Mouse (Mus musculus) hindbrain, embryonic 14.5 days (tissue): ENCODE results near the gene Qrsl1. TPM values are rescaled to one million over a fixed set of nuclear protein-coding genes. Genes with fewer than 3 reads are reported as not detected.
A peak's percentile ranks its signal among the peaks of the same experiment; 100 is the strongest.

ENCODE experiments used
- ATAC-seq: fragments of 200-750 bp; cut with Nextera tagmentation; 2 replicates; pipeline ENCODE4 v1.8.0; 2017; ENCODE audit warnings: moderate number of reproducible peaks, mild to moderate bottlenecking, moderate TSS enrichment, moderate library complexity; ENCODE audit not compliant: low FRiP score
- DNase-seq: peaks from one replicate; pipeline ENCODE4 v3.0.0-alpha.2; 2015; ENCODE audit warnings: low spot score
- H3K27ac ChIP-seq: fragments of 300-500 bp; sonication (generic); 2 replicates; pipeline ENCODE4 v1.5.1; 2014; ENCODE audit warnings: mild to moderate bottlenecking, moderate library complexity
- H3K27me3 ChIP-seq: fragments of 300-500 bp; sonication (generic); 2 replicates; pipeline ENCODE4 v1.6.1; 2014; ENCODE audit warnings: mild to moderate bottlenecking, low read length, mixed read lengths; ENCODE audit not compliant: control insufficient read depth, insufficient read depth
- H3K36me3 ChIP-seq: fragments of 300-500 bp; sonication (generic); replicated peaks from 2 replicates; pipeline ENCODE4 v1.6.1; 2014; ENCODE audit not compliant: control insufficient read depth, insufficient read depth
- H3K4me1 ChIP-seq: fragments of 300-500 bp; sonication (generic); replicated peaks from 2 replicates; pipeline ENCODE4 v1.6.1; 2014; ENCODE audit warnings: antibody characterized with exemption, low read length, mixed read lengths; ENCODE audit not compliant: control insufficient read depth, insufficient read depth
- H3K4me2 ChIP-seq: fragments of 300-500 bp; sonication (generic); replicated peaks from 2 replicates; pipeline ENCODE4 v1.6.1; 2014; ENCODE audit warnings: mild to moderate bottlenecking, moderate library complexity
- H3K4me3 ChIP-seq: fragments of 300-500 bp; sonication (generic); replicated peaks from 2 replicates; pipeline ENCODE4 v1.5.1; 2014; ENCODE audit warnings: mild to moderate bottlenecking, low read length
- H3K9ac ChIP-seq: fragments of 300-500 bp; sonication (generic); 2 replicates; pipeline ENCODE4 v1.6.1; 2014
- H3K9me3 ChIP-seq: fragments of 300-500 bp; sonication (generic); 2 replicates; pipeline ENCODE4 v1.6.1; 2016; ENCODE audit warnings: low read length; ENCODE audit not compliant: control insufficient read depth
- WGBS: fragments of 180-500 bp; shearing (Covaris S2); extraction: QIAGEN DNeasy Blood & Tissue Kit; methylation state at CpG from one replicate; pipeline ENCODE4 v1.1.7; 2014; 5-methylcytosine and 5-hydroxymethylcytosine counted together
- polyA plus RNA-seq: library from polyadenylated mRNA; unstranded; fragments of >200 nt; fragmentation: Nextera tagmentation; extraction: Ambion mirVana; gene quantifications from 2 replicates; pipeline ENCODE4 v1.2.1, GENCODE M21; 2014

Gene Qrsl1
- polyA plus RNA-seq, 1 experiment from 2014 or later: 24.7 TPM

DNA sequence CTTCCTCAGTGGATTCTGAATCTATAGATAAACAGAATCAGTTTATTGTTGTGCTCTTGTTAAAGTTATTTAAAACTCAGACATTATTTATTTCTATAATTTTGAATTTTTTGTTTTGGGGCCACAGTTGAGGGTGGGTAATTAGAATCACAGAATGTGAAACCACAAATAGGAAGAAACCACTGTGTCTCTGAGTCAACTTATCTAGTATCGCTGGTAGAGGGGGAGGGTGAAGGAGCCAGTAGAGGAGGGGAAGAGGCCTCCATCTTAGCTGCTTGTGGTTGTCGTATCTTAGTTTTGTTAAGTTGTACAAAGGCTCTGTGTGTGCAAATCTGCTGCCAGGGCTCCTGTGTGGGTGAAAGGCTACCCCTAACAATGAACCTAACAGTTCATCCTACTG lies 15.2 kb upstream of the Qrsl1 start:
- Histone ChIP-seq H3K4me2 (no peak overlapping the region), H3K27ac (no peak overlapping the region), H3K4me1 (no peaks in the 10 kb centered on the region), H3K9me3 (no peaks in the 10 kb centered on the region), H3K4me3 (no peak overlapping the region), H3K9ac (no peak overlapping the region), H3K27me3 (no peaks in the 10 kb centered on the region), H3K36me3 (no peaks in the 10 kb centered on the region)
- no peak for DNase-seq
- no peak for ATAC-seq
- WGBS: 89% methylated on average over 2 of the region's 2 CpGs

DNA sequence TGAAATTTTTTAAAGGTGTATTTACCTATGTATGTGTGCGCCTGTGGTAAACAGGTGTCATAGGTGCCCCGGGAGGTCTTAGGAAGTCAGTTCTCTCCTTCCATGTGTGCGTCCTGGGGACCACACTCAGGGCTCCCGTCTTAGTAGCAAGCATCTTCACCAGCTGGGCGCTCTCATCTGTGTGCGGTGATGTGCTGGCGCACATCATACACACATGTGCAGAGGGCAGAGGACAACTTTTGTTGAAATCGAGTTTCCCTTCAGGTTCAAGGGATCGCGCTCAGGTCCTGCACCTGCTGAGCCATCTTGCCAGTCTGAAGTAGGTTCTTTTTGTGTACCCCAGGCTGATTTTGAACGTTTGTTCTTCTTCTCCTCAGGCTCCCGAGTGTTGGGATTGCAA lies 14.6 kb upstream of the Qrsl1 start:
- no peak for ATAC-seq

GRCm38 (mm10) chr10:43912236-43912635 lies 10.7 kb upstream of the Qrsl1 start:
- Histone ChIP-seq H3K4me1 (no peaks in the 10 kb centered on the region), H3K4me2 (no peak overlapping the region), H3K27me3 (no peaks in the 10 kb centered on the region), H3K9me3 (no peaks in the 10 kb centered on the region), H3K27ac (no peak overlapping the region), H3K36me3 (no peaks in the 10 kb centered on the region), H3K9ac (no peak overlapping the region), H3K4me3 (no peak overlapping the region)
- ATAC-seq: no peak
- DNase-seq: no peak
- WGBS: 92% methylated on average over 3 of the region's 3 CpGs

More for the DNA sequence above, 14.6 kb upstream of the Qrsl1 start:
- no peak overlapping the region for H3K27ac ChIP-seq
- no peak for DNase-seq
- no peak overlapping the region for H3K9ac ChIP-seq
- no peaks in the 10 kb centered on the region for H3K4me1 ChIP-seq
- no peak overlapping the region for H3K4me2 ChIP-seq
- H3K9me3 ChIP-seq: no peaks in the 10 kb centered on the region
- H3K27me3 ChIP-seq: no peaks in the 10 kb centered on the region
- H3K4me3 ChIP-seq: no peak overlapping the region
- 80% methylated on average over 12 of the region's 12 CpGs for WGBS
- H3K36me3 ChIP-seq: no peaks in the 10 kb centered on the region

- Histone ChIP-seq H3K4me1 (no peaks in the 10 kb centered on the region), H3K4me2 (no peak overlapping the region), H3K36me3 (no peaks in the 10 kb centered on the region), H3K9ac (no peak overlapping the region), H3K27me3 (no peaks in the 10 kb centered on the region), H3K4me3 (no peak overlapping the region), H3K9me3 (no peaks in the 10 kb centered on the region), H3K27ac (no peak overlapping the region)
- WGBS: 95% methylated on average over 8 of the region's 8 CpGs
- no peak for DNase-seq
- no peak for ATAC-seq
Measured at GRCm38 (mm10) chr10:43910873-43911142, 9.3 kb upstream of the Qrsl1 start.

DNA sequence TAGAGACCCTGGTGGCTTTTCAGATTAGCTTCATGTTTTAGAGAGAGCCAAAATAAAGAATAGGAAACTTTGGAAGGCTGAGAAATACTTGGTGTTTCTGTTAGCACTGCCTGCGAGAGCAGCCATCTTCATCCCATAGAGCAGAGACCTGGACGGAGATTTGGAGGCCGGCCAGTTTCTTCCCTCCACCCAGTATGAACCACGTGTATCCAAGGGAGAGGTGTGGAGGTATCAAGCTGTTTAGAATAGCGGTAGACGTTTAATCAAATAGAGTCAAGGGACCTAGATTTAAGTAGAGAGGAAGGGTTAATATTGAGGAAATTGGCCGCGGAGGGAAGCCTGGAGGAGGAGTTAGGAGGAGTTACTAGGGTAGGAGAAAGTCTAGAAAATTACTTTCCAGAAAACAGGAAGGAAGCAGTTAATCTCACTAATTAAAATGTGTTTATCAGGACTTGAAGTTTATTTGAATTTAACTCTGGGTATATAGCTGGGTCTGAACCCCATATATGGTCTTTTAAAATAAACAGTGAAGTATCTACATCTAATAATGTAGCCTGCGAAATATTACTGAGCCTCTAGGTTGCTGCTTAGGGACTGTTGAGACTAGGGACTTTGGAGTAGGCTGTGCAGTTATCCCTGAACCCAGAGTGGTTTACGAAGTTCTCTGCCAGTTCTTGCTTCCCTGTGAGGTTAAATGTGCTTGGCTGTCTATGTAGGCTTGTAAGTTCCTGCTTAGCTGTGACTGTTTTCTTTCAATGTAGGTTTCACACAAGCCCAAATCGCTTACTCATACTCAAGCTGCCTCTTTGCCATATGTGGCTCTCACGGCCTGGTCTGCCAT lies 8.7 kb upstream of the Qrsl1 start:
- H3K27me3 ChIP-seq: no peaks in the 10 kb centered on the region
- no peaks in the 10 kb centered on the region for H3K4me1 ChIP-seq
- ATAC-seq: no peak
- H3K27ac ChIP-seq: no peak overlapping the region
- 88% methylated on average over 12 of the region's 12 CpGs for WGBS
- DNase-seq: no peak
- H3K4me3 ChIP-seq: no peak overlapping the region
- H3K36me3 ChIP-seq: no peaks in the 10 kb centered on the region
- H3K9ac ChIP-seq: no peak overlapping the region
- no peak overlapping the region for H3K4me2 ChIP-seq
- H3K9me3 ChIP-seq: no peaks in the 10 kb centered on the region

GRCm38 (mm10) chr10:43904569-43904968 lies 3.0 kb upstream of the Qrsl1 start:
- H3K27ac ChIP-seq: no peak overlapping the region
- no peaks in the 10 kb centered on the region for H3K36me3 ChIP-seq
- 97% methylated on average over 1 of the region's 1 CpGs for WGBS
- no peak for DNase-seq
- H3K4me3 ChIP-seq: no peak overlapping the region
- no peaks in the 10 kb centered on the region for H3K9me3 ChIP-seq
- no peaks in the 10 kb centered on the region for H3K27me3 ChIP-seq
- no peak overlapping the region for H3K9ac ChIP-seq
- H3K4me1 ChIP-seq: peaks cover 15% of the 10 kb centered on the region
- H3K4me2 ChIP-seq: no peak overlapping the region
- ATAC-seq: no peak

DNA sequence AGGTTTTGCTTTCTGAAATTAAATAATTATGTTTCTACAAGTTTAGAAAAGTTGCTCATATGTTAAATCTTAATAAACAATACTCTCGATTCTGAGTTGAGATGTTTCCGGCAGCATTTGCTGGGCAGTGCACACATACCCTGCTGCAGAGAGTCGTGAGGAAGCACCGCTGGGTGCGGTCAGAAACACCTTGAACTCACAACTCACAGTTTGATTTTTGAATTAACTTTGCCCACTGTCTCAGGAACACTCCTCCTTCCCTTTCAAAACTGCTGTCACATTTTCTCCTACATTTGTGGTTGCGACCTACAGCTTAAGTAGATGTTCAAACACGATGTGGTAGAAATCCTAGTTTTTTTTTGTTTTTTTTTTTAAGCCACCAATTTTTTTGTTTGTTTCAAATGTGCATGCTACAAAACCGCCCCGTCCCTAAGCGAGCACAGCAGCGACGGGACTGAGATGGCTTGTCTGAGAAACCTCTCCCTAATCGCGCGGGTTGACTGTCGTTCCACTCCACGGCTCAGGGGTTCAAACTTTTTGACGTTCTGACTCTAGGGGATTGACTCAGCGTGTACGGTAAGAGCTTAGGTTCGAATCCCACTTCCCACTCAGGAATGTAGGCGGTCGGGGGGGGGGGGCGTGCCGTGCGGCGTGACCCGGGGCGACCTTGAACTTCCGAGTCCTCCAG lies 518 bp downstream of the Qrsl1 start:
- Histone ChIP-seq H3K9me3 (no peaks in the 10 kb centered on the region), H3K4me3 (peak overlapping the region; percentile 75), H3K4me1 (peaks cover 15% of the 10 kb centered on the region), H3K36me3 (no peaks in the 10 kb centered on the region), H3K9ac (peak overlapping the region; percentile 74), H3K27me3 (no peaks in the 10 kb centered on the region), H3K4me2 (peak overlapping the region; percentile 80), H3K27ac (peak overlapping the region; percentile 73; the same call in 1 of the 2 replicates)
- peak; percentile 62; the same call in 1 of the 2 replicates for ATAC-seq
- WGBS: 9% methylated on average over 30 of the region's 30 CpGs
- DNase-seq: peak; percentile 41

- no peak overlapping the region for H3K4me3 ChIP-seq
- no peak for ATAC-seq
- 92% methylated on average over 7 of the region's 7 CpGs for WGBS
- no peak overlapping the region for H3K4me2 ChIP-seq
- H3K27ac ChIP-seq: no peak overlapping the region
- peaks cover 15% of the 10 kb centered on the region for H3K4me1 ChIP-seq
- no peaks in the 10 kb centered on the region for H3K27me3 ChIP-seq
- peaks cover 13% of the 10 kb centered on the region for H3K36me3 ChIP-seq
- no peaks in the 10 kb centered on the region for H3K9me3 ChIP-seq
- DNase-seq: no peak
- no peak overlapping the region for H3K9ac ChIP-seq
Measured at GRCm38 (mm10) chr10:43898276-43898675, 3.3 kb downstream of the Qrsl1 start.

DNA sequence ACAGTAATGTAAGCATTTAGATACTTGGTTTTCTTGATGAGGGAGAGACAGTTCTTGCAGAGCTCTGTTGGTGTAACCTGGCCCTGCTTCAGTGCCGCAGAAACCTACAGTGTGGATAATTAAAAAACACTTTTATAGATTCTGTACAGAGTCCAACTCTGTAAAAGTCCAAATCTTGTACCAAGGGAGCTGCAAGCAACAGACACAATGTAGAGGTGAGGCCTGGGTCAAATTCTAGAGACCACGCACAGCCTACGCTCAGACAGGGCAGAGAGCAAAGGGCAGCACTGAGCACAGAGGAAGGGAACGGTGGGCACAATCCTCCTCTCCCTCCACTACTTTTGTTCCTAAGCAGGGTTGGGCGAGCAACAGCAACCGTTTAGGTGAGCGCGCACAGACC lies 5.5 kb downstream of the Qrsl1 start:
- H3K9ac ChIP-seq: no peak overlapping the region
- ATAC-seq: no peak
- no peak overlapping the region for H3K4me3 ChIP-seq
- peaks cover 4% of the 10 kb centered on the region; the same call in 1 of the 2 replicates for H3K4me1 ChIP-seq
- no peak for DNase-seq
- no peak overlapping the region for H3K27ac ChIP-seq
- H3K9me3 ChIP-seq: no peaks in the 10 kb centered on the region
- no peaks in the 10 kb centered on the region for H3K27me3 ChIP-seq
- H3K36me3 ChIP-seq: peaks cover 21% of the 10 kb centered on the region
- WGBS: 96% methylated on average over 8 of the region's 8 CpGs
- H3K4me2 ChIP-seq: no peak overlapping the region
